Mouse (Mus musculus) left cerebral cortex, postnatal 36 days (tissue): ENCODE results near the gene Gaa. TPM values are rescaled to one million over a fixed set of nuclear protein-coding genes. Genes with fewer than 3 reads are reported as not detected.

Experiments
- DNase-seq, 2 experiments: peaks; one replicate each; pipeline ENCODE4 v3.0.0; 2021 to 2022; ENCODE audit warnings: low spot score in 2 of 2, mixed read lengths in 1 of 2
- intact Hi-C: fragments of 180-260 bp; cut with DNase I; formaldehyde crosslinking; loops from one replicate; pipeline ENCODE4 v1.15.1; 2025
- total RNA-seq, 2 experiments: library from RNA; stranded (reverse); gene quantifications; 2 replicates each; pipeline ENCODE4 v1.2.3; 2021

The Gaa gene
- total RNA-seq, 2 experiments from 2014 or later = 220 to 253 TPM

- no peak for DNase-seq
- intact Hi-C loops = loop anchor here (2.0 kb wide), 1 partner anchor 192 kb away; the partner anchor contains the start of gene Endov
Observed at GRCm38 (mm10) chr11:119298917-119299316, 31.2 kb downstream of the Gaa start.

GRCm38 (mm10) chr11:119299391-119300245 lies 31.9 kb downstream of the Gaa start, which contains the start of gene Eif4a3:
Eif4a3 (minus strand) TSS chr11:119300089.
- intact Hi-C loops = loop anchor here (2.0 kb wide), 1 partner anchor 191 kb away; the partner anchor contains the start of gene Endov
- peak; percentile 94 to 95 for DNase-seq

GRCm38 (mm10) chr11:119300246-119300935 lies 32.7 kb downstream of the Gaa start:
- intact Hi-C loops = no loop called here

GRCm38 (mm10) chr11:119300986-119301385 lies 33.3 kb downstream of the Gaa start:
- intact Hi-C loops = no loop called here
- DNase-seq = no peak

More at GRCm38 (mm10) chr11:119300246-119300935, 32.7 kb downstream of the Gaa start:
- DNase-seq = no peak

- no peak for DNase-seq
- intact Hi-C loops = loop anchor here (5.0 kb wide), 1 partner anchor 57 kb away; no protein-coding TSS in a partner anchor
Observed at GRCm38 (mm10) chr11:119304904-119305712, 37.4 kb downstream of the Gaa start.

- DNase-seq = no peak
- intact Hi-C loops = loop anchor here (5.0 kb wide), 1 partner anchor 55 kb away; no protein-coding TSS in a partner anchor
Observed at GRCm38 (mm10) chr11:119306762-119307657, 39.3 kb downstream of the Gaa start.

- no peak for DNase-seq
- intact Hi-C loops = loop anchor here (5.0 kb wide), 1 partner anchor 55 kb away; no protein-coding TSS in a partner anchor
Observed at GRCm38 (mm10) chr11:119307658-119307867, 39.9 kb downstream of the Gaa start, which contains the start of gene Card14. Card14 (plus strand) TSS chr11:119307768.

GRCm38 (mm10) chr11:119307916-119308315 lies 40.2 kb downstream of the Gaa start:
- DNase-seq = no peak

GRCm38 (mm10) chr11:119310621-119311020 lies 42.9 kb downstream of the Gaa start:
- intact Hi-C loops = no loop called here
- no peak for DNase-seq

More at GRCm38 (mm10) chr11:119307916-119308315, 40.2 kb downstream of the Gaa start:
- intact Hi-C loops = loop anchor here (5.0 kb wide), 1 partner anchor 54 kb away; no protein-coding TSS in a partner anchor

GRCm38 (mm10) chr11:119314252-119314936 lies 46.7 kb downstream of the Gaa start:
- intact Hi-C loops = no loop called here
- DNase-seq = no peak

- intact Hi-C loops = no loop called here
- DNase-seq = no peak
Observed at GRCm38 (mm10) chr11:119316720-119317119, 49.0 kb downstream of the Gaa start.

GRCm38 (mm10) chr11:119322521-119322920 lies 54.8 kb downstream of the Gaa start:
- intact Hi-C loops = no loop called here
- DNase-seq = no peak

- no peak for DNase-seq
- intact Hi-C loops = no loop called here
Observed at GRCm38 (mm10) chr11:119325068-119325467, 57.4 kb downstream of the Gaa start.

- intact Hi-C loops = loop anchor here (10.0 kb wide), 1 partner anchor 104 kb away; no protein-coding TSS in a partner anchor
- DNase-seq = peak in 1 of 2 experiments; percentile 21
Observed at GRCm38 (mm10) chr11:119330592-119330991, 62.9 kb downstream of the Gaa start.

- DNase-seq = no peak
- intact Hi-C loops = loop anchor here (10.0 kb wide), 1 partner anchor 103 kb away; no protein-coding TSS in a partner anchor
Observed at GRCm38 (mm10) chr11:119331970-119332369, 64.3 kb downstream of the Gaa start.
